Mouse (Mus musculus) lung, postnatal 0 days (tissue): ENCODE results near the gene Gm49337. TPM values are rescaled to one million over a fixed set of nuclear protein-coding genes. Genes with fewer than 3 reads are reported as not detected.

ENCODE experiments used
- ATAC-seq: fragments of 200-750 bp; cut with Nextera tagmentation; 2 replicates; pipeline ENCODE4 v1.8.0; 2017; ENCODE audit warnings: moderate library complexity
- DNase-seq: peaks from one replicate; pipeline ENCODE4 v3.0.0-alpha.2; 2016; ENCODE audit warnings: low spot score
- H3K27ac ChIP-seq: fragments of 300-500 bp; sonication (generic); 2 replicates; pipeline ENCODE4 v1.5.1; 2014; ENCODE audit warnings: antibody characterized with exemption, mild to moderate bottlenecking, low read length, mixed read lengths
- H3K27me3 ChIP-seq: fragments of 300-500 bp; sonication (generic); replicated peaks from 2 replicates; pipeline ENCODE4 v1.6.1; 2014; ENCODE audit warnings: low read length, mixed read lengths; ENCODE audit not compliant: insufficient read depth
- H3K36me3 ChIP-seq: fragments of 300-500 bp; sonication (generic); 2 replicates; pipeline ENCODE4 v1.6.1; 2014; ENCODE audit warnings: low read length, mixed read lengths; ENCODE audit not compliant: insufficient read depth
- H3K4me1 ChIP-seq: fragments of 300-500 bp; sonication (generic); 2 replicates; pipeline ENCODE4 v1.6.1; 2014; ENCODE audit warnings: antibody characterized with exemption, low read depth, low read length, mixed read lengths; ENCODE audit not compliant: insufficient read depth
- H3K4me2 ChIP-seq: fragments of 300-500 bp; sonication (generic); replicated peaks from 2 replicates; pipeline ENCODE4 v1.6.1; 2014; ENCODE audit warnings: low read depth, mild to moderate bottlenecking, low read length, moderate library complexity, mixed read lengths
- H3K4me3 ChIP-seq: fragments of 300-500 bp; sonication (generic); 2 replicates; pipeline ENCODE4 v1.5.1; 2014; ENCODE audit warnings: low read depth, low read length
- H3K9ac ChIP-seq: fragments of 300-500 bp; sonication (generic); replicated peaks from 2 replicates; pipeline ENCODE4 v1.6.1; 2014; ENCODE audit warnings: low read depth, mild to moderate bottlenecking
- H3K9me3 ChIP-seq: fragments of 300-500 bp; sonication (generic); 2 replicates; pipeline ENCODE4 v1.6.1; 2016; ENCODE audit warnings: low read length, mixed read lengths
- CTCF ChIP-seq: IDR thresholded peaks from 2 replicates; pipeline ENCODE4 v1.5.1; 2016; ENCODE audit warnings: antibody characterized with exemption, mild to moderate bottlenecking
- EP300 ChIP-seq: IDR thresholded peaks from 2 replicates; pipeline ENCODE4 v1.6.1; 2016; ENCODE audit warnings: antibody characterized with exemption, mild to moderate bottlenecking, control low read depth
- WGBS: fragments of 180-500 bp; shearing (Covaris S2); extraction: QIAGEN DNeasy Blood & Tissue Kit; methylation state at CpG from one replicate; pipeline ENCODE4 v1.1.7; 2014; 5-methylcytosine and 5-hydroxymethylcytosine counted together
- polyA plus RNA-seq: library from polyadenylated mRNA; unstranded; fragments of >200 nt; fragmentation: Nextera tagmentation; extraction: Ambion mirVana; gene quantifications from 2 replicates; pipeline ENCODE4 v1.2.1, GENCODE M21; 2015

The Gm49337 gene
- polyA plus RNA-seq, 1 experiment from 2014 or later, result not detected

DNA sequence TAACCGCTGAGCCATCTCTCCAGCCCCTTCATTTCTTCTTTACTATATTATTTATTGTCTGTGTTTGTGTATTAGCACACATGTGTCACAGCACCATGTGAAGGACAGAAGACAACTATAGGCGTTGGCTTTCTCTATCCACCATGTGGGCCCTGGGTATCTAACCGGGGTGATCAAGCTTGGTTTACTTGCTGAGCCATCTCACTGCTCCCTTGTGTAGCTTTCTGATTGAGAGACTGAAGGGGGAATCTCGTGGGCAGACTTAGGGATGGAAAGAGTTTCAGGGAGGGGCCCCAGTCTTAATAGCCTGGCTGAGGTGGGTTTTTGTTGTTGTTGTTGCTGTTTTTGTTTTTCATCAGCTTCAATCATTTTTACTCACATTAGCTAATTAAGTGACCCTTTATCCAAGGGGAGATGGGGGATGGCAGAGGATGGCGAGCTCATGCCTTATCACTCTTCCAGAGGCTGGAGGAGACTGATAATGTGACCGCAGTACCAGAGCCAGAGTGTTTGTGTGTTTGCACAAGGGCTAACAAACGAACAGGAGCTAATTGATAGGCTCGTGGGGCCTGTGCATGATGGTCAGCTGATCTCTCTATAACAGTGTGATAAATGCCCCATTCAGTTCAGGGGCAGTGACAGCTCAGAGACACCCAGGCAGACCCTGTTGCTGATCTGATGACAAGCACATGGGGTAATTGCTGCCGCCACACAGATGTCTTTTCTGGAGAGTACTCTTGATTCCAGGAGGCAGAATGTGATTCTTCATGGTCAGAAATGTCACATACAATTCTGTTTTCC lies 20.6 kb downstream of the Gm49337 start:
- H3K4me2 ChIP-seq, result no peak overlapping the region
- no peaks in the 10 kb centered on the region for H3K27me3 ChIP-seq
- no peak overlapping the region for H3K4me3 ChIP-seq
- no peak for TF ChIP-seq EP300
- TF ChIP-seq CTCF, result no peak
- H3K27ac ChIP-seq, result no peak overlapping the region
- H3K4me1 ChIP-seq, result no peaks in the 10 kb centered on the region
- WGBS, result 47% methylated on average over 9 of the region's 9 CpGs
- no peaks in the 10 kb centered on the region for H3K9me3 ChIP-seq
- no peak overlapping the region for H3K9ac ChIP-seq
- no peak for DNase-seq
- no peak for ATAC-seq
- H3K36me3 ChIP-seq, result no peaks in the 10 kb centered on the region

DNA sequence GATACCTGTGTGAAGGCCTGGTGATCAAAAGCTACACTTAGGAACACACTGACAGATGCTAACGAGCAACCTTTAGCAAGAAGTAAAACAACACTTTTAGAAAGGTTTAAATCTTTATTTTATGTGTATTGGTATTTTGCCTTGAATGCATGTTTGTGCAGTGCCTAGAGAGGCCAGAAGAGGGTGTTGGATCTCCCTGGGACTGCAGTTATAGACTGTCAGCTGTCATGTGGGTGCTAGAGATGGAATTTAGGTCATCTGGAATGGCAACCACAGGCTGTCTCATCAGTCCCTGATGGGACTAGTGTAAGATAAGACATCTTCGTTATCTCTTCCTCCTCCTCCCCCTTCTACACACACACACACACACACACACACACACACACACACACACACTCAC lies 25.2 kb downstream of the Gm49337 start:
- TF ChIP-seq CTCF, result peak; percentile 55
- TF ChIP-seq EP300, result no peak

DNA sequence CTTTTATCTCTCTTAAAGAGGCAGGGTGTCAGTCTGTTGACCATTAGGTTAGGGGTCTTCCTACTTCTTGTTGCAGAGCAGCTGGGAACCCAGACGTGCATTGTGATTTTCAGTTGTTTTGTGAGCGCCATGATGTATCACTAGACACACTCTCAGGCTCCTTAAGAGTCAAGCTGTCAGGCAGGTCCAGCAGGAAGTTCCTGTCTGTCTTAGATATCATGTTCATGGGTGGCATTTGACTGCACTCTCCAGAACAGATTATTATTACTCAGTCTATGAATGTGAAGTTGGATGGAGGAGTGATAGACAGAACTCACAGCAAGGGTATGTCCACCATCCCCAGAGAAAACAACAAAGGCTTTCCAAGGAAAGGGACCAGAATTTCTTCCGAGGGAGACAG lies 31.2 kb downstream of the Gm49337 start:
- Histone ChIP-seq H3K9ac (no peak overlapping the region), H3K4me3 (no peak overlapping the region), H3K27me3 (no peaks in the 10 kb centered on the region), H3K4me1 (no peaks in the 10 kb centered on the region), H3K9me3 (no peaks in the 10 kb centered on the region), H3K4me2 (no peak overlapping the region), H3K36me3 (no peaks in the 10 kb centered on the region), H3K27ac (no peak overlapping the region)
- DNase-seq (no peak), ATAC-seq (no peak)
- WGBS, result 47% methylated on average over 3 of the region's 3 CpGs
- TF ChIP-seq EP300, result no peak
- no peak for TF ChIP-seq CTCF

More for the DNA sequence above, 25.2 kb downstream of the Gm49337 start:
- no peak overlapping the region for H3K9ac ChIP-seq
- H3K27me3 ChIP-seq, result no peaks in the 10 kb centered on the region
- no peaks in the 10 kb centered on the region for H3K36me3 ChIP-seq
- no peak overlapping the region for H3K4me3 ChIP-seq
- no peak for DNase-seq
- ATAC-seq, result no peak
- no peaks in the 10 kb centered on the region for H3K9me3 ChIP-seq
- H3K4me1 ChIP-seq, result no peaks in the 10 kb centered on the region
- WGBS, result 71% methylated on average over 2 of the region's 2 CpGs
- H3K4me2 ChIP-seq, result no peak overlapping the region
- no peak overlapping the region for H3K27ac ChIP-seq

DNA sequence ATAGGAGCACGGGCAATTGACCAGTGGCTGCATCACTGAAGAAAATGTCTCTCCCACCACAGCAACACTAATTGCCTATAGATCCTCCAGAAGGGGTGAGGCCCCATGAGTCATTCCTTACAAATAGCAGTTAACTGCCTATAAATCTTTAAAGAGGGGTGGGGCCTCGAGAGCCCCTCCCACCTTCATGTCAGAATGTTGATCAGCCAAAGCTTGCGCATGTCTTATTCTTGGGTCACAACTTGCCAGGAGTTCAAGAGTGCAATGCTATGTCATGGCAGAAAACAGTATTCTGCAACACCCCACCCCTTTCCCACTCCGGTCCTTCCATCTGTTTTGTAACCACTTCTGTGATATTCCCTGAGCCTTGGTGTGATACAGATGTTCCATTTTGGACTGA lies 33.3 kb downstream of the Gm49337 start:
- no peaks in the 10 kb centered on the region for H3K27me3 ChIP-seq
- no peak overlapping the region for H3K4me2 ChIP-seq
- no peak overlapping the region for H3K27ac ChIP-seq
- DNase-seq (peak; percentile 24), ATAC-seq (no peak; the same call in 1 of the 2 replicates)
- no peaks in the 10 kb centered on the region for H3K9me3 ChIP-seq
- H3K9ac ChIP-seq, result no peak overlapping the region
- 71% methylated on average over 4 of the region's 4 CpGs for WGBS
- no peaks in the 10 kb centered on the region for H3K4me1 ChIP-seq
- no peaks in the 10 kb centered on the region for H3K36me3 ChIP-seq
- H3K4me3 ChIP-seq, result no peak overlapping the region
- no peak for TF ChIP-seq CTCF

DNA sequence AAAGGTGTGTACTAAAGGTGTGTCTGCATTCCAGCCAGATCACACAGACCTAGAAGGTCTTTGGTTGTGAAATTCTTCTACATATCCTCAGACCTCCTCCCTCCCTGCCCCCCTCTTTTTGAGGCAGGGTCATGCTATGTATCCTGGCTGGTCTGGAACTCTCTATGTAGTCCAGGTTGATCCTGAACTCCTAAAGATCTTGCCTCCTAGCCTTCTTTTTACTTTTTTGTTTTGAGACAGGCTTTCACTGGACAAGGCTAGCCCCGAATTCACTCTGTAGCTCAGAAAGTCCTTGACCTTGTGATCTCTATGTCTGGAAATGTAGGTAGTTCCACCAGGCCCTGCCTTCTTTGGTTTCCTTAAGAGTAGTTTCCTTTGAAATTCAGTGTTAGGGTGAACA lies 35.7 kb downstream of the Gm49337 start:
- 84% methylated on average over 1 of the region's 1 CpGs for WGBS
- Histone ChIP-seq H3K9ac (no peak overlapping the region), H3K4me1 (no peaks in the 10 kb centered on the region), H3K36me3 (no peaks in the 10 kb centered on the region), H3K4me3 (no peak overlapping the region), H3K4me2 (no peak overlapping the region), H3K9me3 (no peaks in the 10 kb centered on the region), H3K27ac (no peak overlapping the region), H3K27me3 (no peaks in the 10 kb centered on the region)
- TF ChIP-seq EP300 (no peak), CTCF (no peak)
- ATAC-seq (no peak), DNase-seq (no peak)

DNA sequence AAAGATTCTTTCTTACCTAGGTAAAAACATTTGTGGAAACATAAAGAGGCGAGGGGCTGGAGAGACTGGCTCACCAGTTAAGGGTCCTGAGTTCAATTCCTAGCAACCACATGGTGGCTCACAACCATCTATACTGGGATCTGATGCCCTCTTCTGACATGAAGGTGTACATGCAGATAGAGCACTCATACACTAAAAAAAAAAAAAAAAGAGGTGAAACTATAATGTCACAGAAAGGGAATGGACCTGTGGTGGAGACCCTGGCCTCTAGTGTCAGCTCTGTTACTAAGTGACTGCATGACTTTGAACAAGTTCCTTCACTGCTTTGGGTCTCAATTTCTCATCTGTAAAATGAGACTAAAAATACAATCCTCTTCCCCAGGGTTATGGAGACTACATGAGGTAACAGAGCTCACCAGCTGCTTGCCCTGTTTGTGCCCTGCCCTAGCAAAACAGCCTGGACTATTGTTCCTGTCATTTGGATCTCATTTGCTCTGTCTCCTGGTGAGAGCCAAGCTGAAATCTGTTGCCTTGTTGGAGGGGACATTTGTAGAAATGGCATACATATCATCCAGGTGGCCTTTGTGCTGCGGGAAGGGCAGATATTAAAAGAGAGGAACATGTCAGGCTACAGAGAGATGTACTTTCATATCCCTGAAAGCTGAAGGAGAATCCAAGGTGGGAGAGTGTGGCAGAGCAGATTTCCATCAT lies 42.9 kb downstream of the Gm49337 start:
- H3K36me3 ChIP-seq, result no peaks in the 10 kb centered on the region
- no peak overlapping the region for H3K9ac ChIP-seq
- H3K4me1 ChIP-seq, result no peaks in the 10 kb centered on the region
- ATAC-seq (no peak), DNase-seq (no peak)
- no peaks in the 10 kb centered on the region for H3K27me3 ChIP-seq
- no peak overlapping the region for H3K4me2 ChIP-seq
- no peak overlapping the region for H3K27ac ChIP-seq
- H3K9me3 ChIP-seq, result no peaks in the 10 kb centered on the region
- WGBS, result 85% methylated on average over 2 of the region's 2 CpGs
- H3K4me3 ChIP-seq, result no peak overlapping the region
- TF ChIP-seq EP300 (no peak), CTCF (0 out of 2 replicates have a peak, but pooled peaks have one; percentile 9)
